Mouse (Mus musculus): ENCODE results near the gene Olfr1113.
"Not testable (repeated sequence)": the region's sequence is repeated elsewhere in the genome, so short reads cannot be mapped to it uniquely, and the experiment has no call there.

The Olfr1113 gene

DNA sequence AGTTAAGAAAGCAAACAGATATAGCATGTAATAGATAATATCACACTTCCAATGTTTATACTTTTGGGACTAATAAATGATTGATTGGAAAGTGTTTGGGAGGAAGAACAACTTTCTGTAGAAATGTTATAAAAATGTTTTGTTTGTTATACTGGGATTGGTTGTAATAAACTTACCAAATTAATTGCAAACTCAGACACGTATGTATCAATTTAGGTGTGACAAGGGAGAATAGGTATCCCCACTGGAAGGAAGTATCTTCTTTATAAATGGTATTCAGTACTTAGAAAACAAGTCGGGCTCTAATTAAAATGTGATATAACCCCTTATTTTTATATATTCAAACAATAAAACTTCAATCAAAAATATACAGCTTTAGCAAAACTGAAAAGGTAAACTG, at the start of gene Olfr1113:
Gene Olfr1113, plus strand, starts transcription at position 301 of the 400 bp plus-strand sequence.
- DNase-seq, result no peak

DNA sequence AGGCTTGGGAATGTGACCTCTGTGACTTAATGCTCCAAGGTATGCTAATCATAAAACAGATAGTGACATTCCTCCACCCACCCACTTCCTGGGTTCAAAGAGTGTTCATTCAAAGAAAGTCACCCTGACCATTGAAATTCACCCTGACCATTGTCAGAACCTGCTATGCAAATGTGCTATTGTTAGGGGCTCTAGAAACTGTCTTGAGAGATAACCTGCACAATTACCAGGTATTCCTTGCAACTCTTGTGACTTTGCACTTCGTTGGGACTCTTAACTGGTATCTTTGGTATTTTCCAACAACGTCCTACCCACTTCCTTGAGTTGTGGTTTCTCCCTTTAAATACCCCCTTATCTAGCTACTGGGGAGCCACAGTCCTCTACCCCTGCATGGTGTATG, 41.0 kb upstream of the Olfr1113 start:
- not testable (repeated sequence) for DNase-seq

DNA sequence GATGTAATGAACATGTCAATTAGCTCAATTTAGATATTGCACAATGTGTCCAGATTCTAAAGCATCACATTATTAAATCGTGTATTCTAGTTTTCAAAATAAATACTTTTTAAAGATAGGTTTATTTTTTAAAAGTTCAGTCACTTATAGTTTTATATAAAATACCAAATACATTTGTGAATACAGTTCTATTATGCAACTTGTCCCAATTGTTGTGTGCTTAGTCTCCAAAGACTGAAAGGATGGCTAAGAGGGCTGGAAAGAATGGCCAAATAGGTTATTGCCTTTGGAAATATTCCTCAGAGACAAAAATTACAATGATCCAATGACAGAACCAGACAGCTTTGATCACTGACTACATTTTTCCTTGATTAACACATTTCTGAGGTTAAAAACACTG, 21.3 kb upstream of the Olfr1113 start, which contains the start of gene Olfr1112:
Gene Olfr1112, plus strand, starts transcription at position 301 of the 400 bp plus-strand sequence.
- DNase-seq, result no peak

DNA sequence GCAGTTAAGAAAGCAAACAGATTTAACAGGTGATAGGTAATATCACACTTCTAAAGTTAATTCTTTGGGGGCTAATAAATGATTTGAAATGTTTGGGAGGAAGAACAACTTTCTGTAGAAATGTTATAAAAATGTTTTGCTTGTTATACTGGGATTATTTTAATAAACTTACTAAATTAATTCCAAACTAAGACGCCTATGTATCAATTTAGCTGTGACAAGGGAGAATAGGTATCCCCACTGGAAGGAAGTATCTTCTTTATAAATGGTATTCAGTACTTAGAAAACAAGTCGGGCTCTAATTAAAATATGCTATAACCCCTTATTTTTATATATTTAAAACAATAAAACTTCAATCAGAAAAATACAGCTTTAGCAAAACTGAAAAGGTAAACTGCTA, 38.9 kb downstream of the Olfr1113 start, which contains the start of gene Olfr1115:
Gene Olfr1115, plus strand, starts transcription at position 301 of the 400 bp plus-strand sequence.
- no peak for DNase-seq
